Mouse (Mus musculus): ENCODE data around the gene Fsd2. TPM values are rescaled to one million over a fixed set of nuclear protein-coding genes. Genes with fewer than 3 reads are reported as not detected.

Gene Fsd2
- total RNA-seq, 1 experiment from 2014 or later = 0.85 TPM

DNA sequence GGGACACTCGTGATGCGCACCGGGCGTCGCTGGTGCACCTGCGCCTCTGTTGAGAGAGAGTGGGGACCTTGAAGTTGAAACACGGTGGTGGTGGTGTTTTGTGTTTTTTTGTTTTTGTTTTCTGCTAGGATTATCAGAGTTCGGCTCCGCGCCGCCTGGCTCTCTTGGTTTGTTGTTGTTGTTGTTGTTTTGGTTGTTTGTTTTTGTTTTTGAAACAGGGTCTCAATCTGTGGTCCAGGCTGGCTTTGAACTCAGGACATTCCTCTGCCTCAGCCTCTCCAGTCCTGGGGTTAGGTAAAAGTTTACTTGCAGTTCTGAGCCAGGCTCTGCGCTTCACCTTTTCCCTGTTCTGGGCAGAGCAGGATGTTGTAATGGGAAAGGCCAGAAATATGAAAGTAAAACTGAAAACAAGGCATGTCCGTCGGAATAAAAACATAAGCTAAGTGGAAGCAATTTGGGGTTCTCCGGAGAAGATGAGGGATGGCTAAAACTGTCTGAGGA, 5.2 kb upstream of the Fsd2 start:
- peak; percentile 11 for DNase-seq

GRCm38 (mm10) chr7:81571108-81571940, 4.6 kb upstream of the Fsd2 start, which contains the start of gene Whamm:
Gene Whamm (plus strand): TSS chr7:81571266.
- peak; percentile 91 for DNase-seq

GRCm38 (mm10) chr7:81570752-81571107, 4.0 kb upstream of the Fsd2 start:
- no peak for DNase-seq

GRCm38 (mm10) chr7:81570271-81570670, 3.5 kb upstream of the Fsd2 start:
- DNase-seq = no peak

GRCm38 (mm10) chr7:81569851-81570250, 3.1 kb upstream of the Fsd2 start:
- DNase-seq = no peak

DNA sequence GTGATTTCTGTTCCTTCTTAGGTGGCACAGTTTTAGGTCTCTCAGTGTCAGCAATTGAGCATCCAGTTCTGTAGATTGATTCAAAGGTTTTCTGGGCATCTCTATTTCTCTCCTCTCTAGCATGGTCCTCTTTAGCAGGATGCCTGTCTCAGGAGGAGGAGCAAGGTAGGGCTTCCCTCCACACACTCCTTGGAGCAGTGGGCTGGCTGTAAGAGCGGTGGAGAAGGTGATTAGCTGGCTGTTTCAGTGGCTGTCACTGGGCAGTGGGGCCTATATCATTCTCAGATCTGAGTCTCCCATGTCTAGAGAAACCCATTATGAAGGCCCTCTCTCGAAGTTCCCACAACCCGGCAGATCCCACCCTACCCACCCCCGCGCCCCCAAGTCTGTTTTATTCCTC, 652 bp upstream of the Fsd2 start:
- DNase-seq = no peak

DNA sequence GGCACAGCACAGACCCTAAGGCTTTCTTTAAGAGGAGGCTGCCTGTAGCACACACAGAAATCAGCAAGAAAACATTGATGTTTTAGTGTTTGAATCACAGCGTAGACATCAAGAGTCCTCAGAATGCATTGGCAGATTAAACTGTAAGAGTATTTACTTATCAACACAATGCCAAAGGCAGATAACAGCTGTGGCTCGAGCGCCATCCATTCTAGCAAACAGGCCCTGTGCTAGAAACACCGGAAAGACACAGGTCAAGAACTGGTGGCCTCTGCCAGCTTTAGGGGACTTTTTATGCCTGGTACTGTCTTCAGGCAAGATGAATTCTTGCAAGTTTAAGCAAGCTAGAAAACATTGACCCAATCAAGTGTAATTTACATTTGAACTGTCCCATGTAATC, 412 bp downstream of the Fsd2 start:
- no peak for DNase-seq

DNA sequence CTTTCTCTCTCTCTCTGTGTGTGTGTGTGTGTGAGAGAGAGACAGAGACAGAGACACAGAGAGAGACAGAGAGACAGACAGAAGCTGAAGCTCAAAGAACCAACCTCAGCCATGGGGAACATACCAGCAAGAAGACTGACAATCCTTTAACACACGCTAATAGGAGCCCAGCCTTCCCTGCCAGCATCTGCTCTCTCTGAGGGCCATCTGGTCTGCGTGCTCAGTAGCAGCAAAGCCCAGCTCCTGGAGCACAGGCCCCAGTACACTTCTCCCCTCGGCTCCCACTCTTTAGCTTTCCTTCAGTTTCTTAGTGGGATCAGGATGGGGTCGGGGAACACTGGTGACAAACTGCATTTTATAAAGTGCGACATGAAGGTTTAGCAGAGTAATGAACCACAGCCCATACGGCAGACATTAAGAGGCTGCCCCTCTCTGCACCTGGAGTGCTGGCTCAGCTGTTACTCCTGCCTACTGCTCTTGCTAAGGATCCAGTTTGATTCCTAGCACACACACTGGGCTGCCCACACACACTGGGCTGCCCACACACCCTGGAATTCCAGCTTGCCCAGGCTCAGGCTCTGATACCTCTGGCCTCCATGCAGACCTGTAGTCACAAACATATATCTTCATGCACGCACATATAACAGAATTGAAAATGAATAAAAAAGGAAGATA, 1.2 kb downstream of the Fsd2 start:
- no peak for DNase-seq

GRCm38 (mm10) chr7:81564766-81565165, 2.0 kb downstream of the Fsd2 start:
- no peak for DNase-seq

DNA sequence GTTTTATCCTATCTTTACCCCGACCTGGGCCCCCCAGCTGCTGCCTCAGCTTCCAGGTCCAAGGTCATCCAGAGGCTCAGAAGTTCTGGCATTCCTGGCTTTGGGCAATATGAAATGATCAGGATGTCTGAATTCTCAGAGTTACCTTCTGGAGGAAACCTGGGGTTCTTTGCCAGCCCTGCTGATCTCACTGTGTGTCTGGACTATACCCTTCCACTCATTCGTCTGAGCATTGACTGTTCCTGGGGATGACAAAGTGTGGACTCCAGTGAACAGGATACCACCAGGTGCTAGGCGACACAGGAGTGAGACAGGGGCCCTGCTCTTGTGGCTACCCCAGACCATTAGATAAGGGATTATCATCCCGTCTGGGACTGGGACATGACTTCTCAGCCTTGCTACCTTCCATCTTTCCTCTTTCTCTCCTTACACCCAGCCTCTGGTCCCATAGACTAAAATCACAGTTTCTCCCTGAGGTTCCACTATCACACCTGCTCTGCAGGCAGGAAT, 3.2 kb downstream of the Fsd2 start:
- no peak for DNase-seq

DNA sequence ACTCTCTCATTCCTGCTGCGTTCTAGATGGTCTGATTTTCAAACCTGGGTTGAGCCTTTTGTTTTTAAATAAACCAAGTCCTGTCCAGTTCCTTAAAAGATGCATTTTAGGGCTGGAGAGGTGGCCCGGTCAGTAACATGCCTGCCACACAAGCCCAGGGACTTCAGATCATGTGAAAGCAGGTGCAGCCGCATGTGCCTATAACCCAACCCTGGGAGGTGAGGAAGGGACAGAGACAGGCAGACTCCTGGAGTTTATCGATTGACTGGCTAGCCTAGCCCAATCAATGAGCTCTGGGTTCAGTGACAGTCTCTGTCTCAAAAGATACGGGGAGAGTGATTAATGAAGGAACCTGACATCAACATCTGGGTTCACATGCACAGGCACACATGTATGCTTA, 5.5 kb downstream of the Fsd2 start:
- DNase-seq = no peak

DNA sequence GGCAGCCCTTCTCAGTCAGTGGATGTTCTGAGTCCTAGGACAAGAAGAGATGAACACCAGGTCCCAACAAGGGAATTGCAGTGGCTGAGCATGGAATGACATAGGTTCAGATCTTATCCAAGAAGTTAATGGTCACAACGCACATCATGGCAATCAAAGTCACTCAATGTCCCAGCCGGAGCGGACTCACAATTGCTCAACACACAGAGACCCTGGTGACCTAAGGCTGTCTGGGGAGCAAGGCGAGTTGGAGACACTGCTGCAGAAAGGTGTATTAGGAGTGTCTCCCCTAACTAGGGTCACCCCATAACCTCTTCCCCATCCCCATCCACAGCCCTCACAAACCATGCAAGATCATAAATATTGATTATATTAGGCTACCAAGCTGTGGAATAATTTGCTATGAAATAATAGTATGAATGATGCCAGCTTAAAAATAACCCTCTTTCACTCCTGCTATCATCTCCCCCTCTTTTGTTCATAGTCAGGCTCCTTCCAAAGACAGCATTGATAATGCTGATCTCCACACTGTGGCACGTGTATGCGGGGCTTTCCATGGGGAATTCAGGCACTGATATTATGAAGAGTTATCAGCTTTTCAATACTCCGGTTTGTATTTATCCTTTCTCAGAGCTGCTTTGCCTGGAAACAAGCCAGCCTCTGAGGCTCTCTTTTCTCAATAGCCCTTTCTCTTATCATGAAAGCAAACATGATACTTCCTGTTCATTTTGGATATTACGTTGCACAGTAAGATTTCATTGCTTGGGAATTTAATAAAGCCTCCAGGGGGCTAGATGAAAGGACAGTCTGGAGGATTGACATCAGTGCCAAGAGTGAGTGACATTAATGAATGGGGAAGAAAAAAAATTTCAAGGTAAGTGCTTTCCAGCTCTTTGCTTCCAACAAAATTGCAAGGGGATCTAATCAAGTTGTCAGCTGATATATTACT, 6.4 kb downstream of the Fsd2 start:
- no peak for DNase-seq

- DNase-seq = no peak
These were observed 7.3 kb downstream of the Fsd2 start for GRCm38 (mm10) chr7:81559231-81559980.

- DNase-seq = no peak
These were observed 8.8 kb downstream of the Fsd2 start for GRCm38 (mm10) chr7:81557985-81558360.

DNA sequence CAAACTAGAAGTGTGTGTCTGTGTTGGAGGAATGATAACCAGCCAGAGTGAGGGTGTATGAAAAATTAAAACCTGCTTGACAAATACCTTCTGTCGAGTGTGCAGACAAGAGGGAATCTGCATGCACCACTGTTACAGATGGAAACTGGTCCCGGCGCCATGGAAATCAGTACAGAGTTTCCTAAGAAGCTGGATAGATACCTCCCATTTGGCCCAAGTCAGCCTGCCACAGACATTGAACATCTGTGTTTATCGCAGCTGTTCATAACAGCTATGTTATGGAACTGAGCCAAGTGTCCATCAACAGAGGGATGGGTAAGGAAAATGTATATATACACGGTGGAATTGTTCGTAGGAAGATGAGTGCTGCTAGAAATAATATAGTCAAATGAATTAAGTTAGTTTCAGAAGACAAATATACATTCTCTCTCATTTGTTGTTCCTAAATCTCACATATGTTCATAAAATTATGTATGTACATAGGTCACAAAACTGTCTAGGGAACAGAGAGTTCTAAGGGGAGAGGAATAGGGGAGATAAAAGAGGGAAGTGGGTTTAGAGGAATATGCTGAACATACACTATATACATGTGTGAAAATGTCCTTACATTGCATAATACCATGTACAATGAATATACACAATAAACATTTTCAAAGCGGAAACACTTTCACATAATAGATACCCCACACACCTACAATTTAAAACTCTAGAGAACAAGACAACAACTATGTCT, 9.3 kb downstream of the Fsd2 start:
- DNase-seq = no peak

GRCm38 (mm10) chr7:81556839-81557238, 9.9 kb downstream of the Fsd2 start:
- no peak for DNase-seq

- peak; percentile 33 for DNase-seq
These were observed 12.4 kb downstream of the Fsd2 start for GRCm38 (mm10) chr7:81554369-81554768.

GRCm38 (mm10) chr7:81553589-81553988, 13.2 kb downstream of the Fsd2 start:
- DNase-seq = no peak

DNA sequence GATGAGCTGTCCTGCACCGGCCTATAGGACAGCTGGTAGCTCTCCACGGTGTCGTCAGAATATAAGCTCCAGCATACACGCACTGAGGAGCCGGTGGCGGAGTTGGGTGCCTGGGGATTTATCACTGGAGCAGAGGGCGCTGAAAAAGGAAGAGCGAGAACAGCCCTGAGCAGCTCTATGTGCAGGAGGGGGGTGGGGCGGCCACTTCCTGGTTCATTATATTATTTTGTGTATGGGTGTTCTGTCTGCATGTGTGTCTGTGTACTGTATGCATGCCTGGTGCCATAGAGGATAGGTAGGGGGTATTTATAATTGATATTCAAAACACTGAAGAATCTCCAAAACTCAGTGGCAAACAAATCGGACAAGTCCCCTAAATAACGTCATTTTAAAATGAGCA, 17.9 kb downstream of the Fsd2 start:
- DNase-seq = no peak

DNA sequence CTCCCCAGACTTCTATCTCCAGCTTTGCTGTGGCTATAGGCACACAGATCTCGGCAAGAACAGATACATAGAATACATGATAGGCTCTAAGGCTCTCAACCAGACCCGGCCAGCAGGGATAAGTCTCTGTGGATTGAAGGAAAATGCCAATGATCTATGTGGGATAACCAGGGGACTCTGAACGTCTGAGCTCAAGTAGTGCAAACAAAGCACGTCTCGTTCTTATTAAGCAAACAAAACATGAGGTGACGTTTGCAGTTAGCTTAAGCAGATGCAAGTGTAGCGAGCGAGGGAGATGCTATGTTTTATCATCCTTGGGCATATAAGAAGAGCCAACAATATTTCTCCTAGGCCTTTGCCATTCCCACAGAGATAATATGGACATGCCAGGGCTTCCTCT, 23.8 kb downstream of the Fsd2 start:
- no peak for DNase-seq
